Mouse (Mus musculus) bone marrow macrophage, adult 2 months (primary cell): ENCODE measurements around the gene Dennd1a. TPM values are rescaled to one million over a fixed set of nuclear protein-coding genes. Genes with fewer than 3 reads are reported as not detected.

Experiments used
- H3K27ac ChIP-seq: 2 replicates; pipeline ENCODE4 v1.5.1; 2012; ENCODE audit warnings: low read depth, low read length; ENCODE audit not compliant: insufficient read depth
- H3K4me1 ChIP-seq: 2 replicates; pipeline ENCODE4 v1.6.1; 2012; ENCODE audit warnings: low read length; ENCODE audit not compliant: control insufficient read depth, insufficient read depth
- H3K4me3 ChIP-seq: 2 replicates; pipeline ENCODE4 v1.5.1; 2012; ENCODE audit warnings: mild to moderate bottlenecking, low read length, moderate library complexity; ENCODE audit not compliant: insufficient read depth
- CTCF ChIP-seq: IDR thresholded peaks from 2 replicates; pipeline ENCODE4 v1.5.1; 2012; ENCODE audit warnings: low read depth, mild to moderate bottlenecking, low read length, moderate library complexity
- POLR2A ChIP-seq: IDR thresholded peaks from 2 replicates; pipeline ENCODE4 v1.6.1; 2012; ENCODE audit warnings: mild to moderate bottlenecking, low read depth, low read length, borderline replicate concordance
- polyA plus RNA-seq: library from polyadenylated mRNA; stranded (reverse); fragments of >200 nt; gene quantifications from 2 replicates; pipeline ENCODE4 v1.2.4, GENCODE M21; 2012; ENCODE audit not compliant: missing spikeins, insufficient read depth, insufficient read length

The Dennd1a gene
- polyA plus RNA-seq, 1 experiment: 73.7 TPM

- Histone ChIP-seq H3K27ac (no peak overlapping the region), H3K4me3 (no peak overlapping the region), H3K4me1 (peaks cover 4% of the 10 kb centered on the region; the same call in 1 of the 2 replicates)
- no peak for TF ChIP-seq POLR2A
- no peak for TF ChIP-seq CTCF
These were observed 186.9 kb downstream of the Dennd1a start for GRCm38 (mm10) chr2:38100289-38100688.

GRCm38 (mm10) chr2:38099120-38099773 lies 187.9 kb downstream of the Dennd1a start:
- H3K4me1 ChIP-seq: peaks cover 4% of the 10 kb centered on the region; the same call in 1 of the 2 replicates
- no peak for TF ChIP-seq POLR2A
- no peak overlapping the region for H3K27ac ChIP-seq
- no peak overlapping the region for H3K4me3 ChIP-seq

GRCm38 (mm10) chr2:38097469-38097868 lies 189.7 kb downstream of the Dennd1a start:
- Histone ChIP-seq H3K4me1 (peaks cover 4% of the 10 kb centered on the region; the same call in 1 of the 2 replicates), H3K4me3 (no peak overlapping the region), H3K27ac (no peak overlapping the region)
- no peak for TF ChIP-seq POLR2A

GRCm38 (mm10) chr2:38096328-38096727 lies 190.9 kb downstream of the Dennd1a start:
- Histone ChIP-seq H3K4me1 (peaks cover 4% of the 10 kb centered on the region; the same call in 1 of the 2 replicates), H3K27ac (no peak overlapping the region), H3K4me3 (no peak overlapping the region)
- TF ChIP-seq POLR2A: no peak
- TF ChIP-seq CTCF: no peak

- no peak overlapping the region for H3K27ac ChIP-seq
- TF ChIP-seq CTCF: no peak
- TF ChIP-seq POLR2A: no peak
- H3K4me3 ChIP-seq: no peak overlapping the region
- peaks cover 4% of the 10 kb centered on the region; the same call in 1 of the 2 replicates for H3K4me1 ChIP-seq
These were observed 192.6 kb downstream of the Dennd1a start for GRCm38 (mm10) chr2:38094380-38095163.

- H3K4me3 ChIP-seq: no peak overlapping the region
- no peak overlapping the region for H3K27ac ChIP-seq
- TF ChIP-seq CTCF (no peak), POLR2A (no peak)
- no peaks in the 10 kb centered on the region for H3K4me1 ChIP-seq
These were observed 193.2 kb downstream of the Dennd1a start for GRCm38 (mm10) chr2:38093968-38094367.

- Histone ChIP-seq H3K4me3 (no peak overlapping the region), H3K4me1 (peaks cover 3% of the 10 kb centered on the region; the same call in 1 of the 2 replicates), H3K27ac (no peak overlapping the region)
- TF ChIP-seq CTCF (no peak), POLR2A (no peak)
These were observed 193.9 kb downstream of the Dennd1a start for GRCm38 (mm10) chr2:38093242-38093641.

GRCm38 (mm10) chr2:38088346-38088745 lies 198.8 kb downstream of the Dennd1a start:
- H3K27ac ChIP-seq: no peak overlapping the region
- peaks cover 3% of the 10 kb centered on the region; the same call in 1 of the 2 replicates for H3K4me1 ChIP-seq
- H3K4me3 ChIP-seq: no peak overlapping the region
- TF ChIP-seq POLR2A: no peak
- no peak for TF ChIP-seq CTCF

GRCm38 (mm10) chr2:38085058-38085457 lies 202.1 kb downstream of the Dennd1a start:
- peaks cover 3% of the 10 kb centered on the region; the same call in 1 of the 2 replicates for H3K4me1 ChIP-seq
- no peak overlapping the region for H3K27ac ChIP-seq
- no peak for TF ChIP-seq CTCF
- TF ChIP-seq POLR2A: no peak
- H3K4me3 ChIP-seq: no peak overlapping the region

- Histone ChIP-seq H3K4me1 (0 out of 2 replicates have a peak, but pooled peaks cover under 1% of the 10 kb centered on the region), H3K4me3 (no peak overlapping the region), H3K27ac (no peak overlapping the region)
- no peak for TF ChIP-seq POLR2A
- TF ChIP-seq CTCF: no peak
These were observed 203.9 kb downstream of the Dennd1a start for GRCm38 (mm10) chr2:38083251-38083650.
